Mouse (Mus musculus) heart, embryonic 11.5 days (tissue): Measurements from ENCODE around the gene Abcc8. TPM values are rescaled to one million over a fixed set of nuclear protein-coding genes. Genes with fewer than 3 reads are reported as not detected.

ENCODE experiments used
- ATAC-seq: fragments of 200-750 bp; cut with Nextera tagmentation; replicated peaks from 2 replicates; pipeline ENCODE4 v1.8.0; 2017; ENCODE audit warnings: moderate library complexity; ENCODE audit not compliant: insufficient number of reproducible peaks, low FRiP score, low TSS enrichment
- H3K27ac ChIP-seq: fragments of 300-500 bp; sonication (generic); 2 replicates; pipeline ENCODE4 v1.5.1; 2014; ENCODE audit warnings: mild to moderate bottlenecking, low read depth, low read length
- H3K27me3 ChIP-seq: fragments of 300-500 bp; sonication (generic); 2 replicates; pipeline ENCODE4 v1.6.1; 2014; ENCODE audit warnings: mild to moderate bottlenecking, low read length, mixed read lengths; ENCODE audit not compliant: control insufficient read depth, insufficient read depth
- H3K36me3 ChIP-seq: fragments of 300-500 bp; sonication (generic); 2 replicates; pipeline ENCODE4 v1.6.1; 2014; ENCODE audit warnings: mild to moderate bottlenecking, low read length, moderate library complexity, mixed read lengths; ENCODE audit not compliant: control insufficient read depth, insufficient read depth
- H3K4me1 ChIP-seq: fragments of 300-500 bp; sonication (generic); 2 replicates; pipeline ENCODE4 v1.6.1; 2014; ENCODE audit warnings: low read length; ENCODE audit not compliant: control insufficient read depth, insufficient read depth
- H3K4me2 ChIP-seq: fragments of 300-500 bp; sonication (generic); 2 replicates; pipeline ENCODE4 v1.6.1; 2014; ENCODE audit warnings: mild to moderate bottlenecking, moderate library complexity
- H3K4me3 ChIP-seq: fragments of 300-500 bp; sonication (generic); 2 replicates; pipeline ENCODE4 v1.5.1; 2014; ENCODE audit warnings: low read depth, low read length
- H3K9ac ChIP-seq: fragments of 300-500 bp; sonication (generic); 2 replicates; pipeline ENCODE4 v1.6.1; 2014; ENCODE audit warnings: mild to moderate bottlenecking, low read depth, low read length, moderate library complexity
- H3K9me3 ChIP-seq: fragments of 300-500 bp; sonication (generic); replicated peaks from 2 replicates; pipeline ENCODE4 v1.6.1; 2016; ENCODE audit warnings: low read length; ENCODE audit not compliant: control insufficient read depth
- WGBS: fragments of 180-500 bp; shearing (Covaris S2); extraction: QIAGEN DNeasy Blood & Tissue Kit; methylation state at CpG from one replicate; pipeline ENCODE4 v1.1.7; 2014; ENCODE audit not compliant: insufficient replicate concordance; 5-methylcytosine and 5-hydroxymethylcytosine counted together
- polyA plus RNA-seq: library from polyadenylated mRNA; unstranded; fragments of >200 nt; fragmentation: Nextera tagmentation; extraction: Ambion mirVana; gene quantifications from 2 replicates; pipeline ENCODE4 v1.2.1, GENCODE M21; 2014

The Abcc8 gene
- 4.8 and 6.8 TPM in 2 replicates for polyA plus RNA-seq

DNA sequence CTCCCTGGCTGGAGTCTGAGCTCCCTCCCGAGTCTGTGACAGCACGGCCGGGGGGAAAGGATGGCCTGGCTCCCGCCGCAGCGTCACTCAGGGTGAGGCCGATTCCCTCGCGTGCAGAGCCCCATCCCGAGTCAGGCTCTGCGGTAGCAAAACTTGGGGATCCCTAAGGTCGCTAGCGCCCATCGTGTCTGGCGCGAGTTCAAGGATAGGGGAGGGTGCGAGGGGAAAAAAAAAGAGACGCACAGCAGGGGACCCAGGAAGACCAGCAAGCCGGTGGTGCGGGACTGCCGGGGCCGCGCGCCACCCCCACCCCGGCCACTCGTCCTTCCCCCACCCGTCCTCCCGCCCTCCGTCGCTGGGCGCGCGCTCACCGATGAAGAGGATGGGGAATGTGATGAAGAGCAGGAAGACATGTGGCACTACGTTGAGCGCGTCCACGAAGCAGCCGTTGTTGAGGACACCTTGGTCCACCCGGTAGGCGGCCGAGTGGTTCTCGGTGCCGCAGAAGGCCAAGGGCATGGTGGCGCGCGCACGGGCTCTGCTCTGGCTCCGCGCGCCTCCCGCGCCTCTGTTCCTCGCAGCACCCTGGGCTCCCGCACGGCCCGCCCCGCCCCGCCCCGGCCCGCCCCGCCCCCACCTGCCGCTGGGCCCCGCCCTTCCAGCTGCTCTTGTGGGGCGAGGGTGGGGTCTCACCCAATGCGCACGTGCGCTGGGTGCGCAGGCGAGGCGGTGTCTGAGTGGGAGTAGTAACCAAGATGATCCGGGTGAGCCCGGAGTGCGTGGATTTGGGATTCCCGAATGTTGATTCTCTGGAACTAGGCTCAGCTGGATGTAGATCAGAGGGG lies at the start of gene Abcc8:
Gene Abcc8 (minus strand): TSS at position 603 of the 845 bp plus-strand sequence.
- WGBS, result under 1% methylated on average over 73 of the region's 75 CpGs
- H3K4me2 ChIP-seq, result peak within 1 kb of the TSS; percentile 75
- H3K36me3 ChIP-seq, result no peaks in the 10 kb centered on the region
- no peak within 1 kb of the TSS for H3K27ac ChIP-seq
- peak; percentile 33; the same call in 1 of the 2 replicates for ATAC-seq
- H3K9me3 ChIP-seq, result no peaks in the 10 kb centered on the region
- peaks cover 4% of the 10 kb centered on the region for H3K4me1 ChIP-seq
- peak within 1 kb of the TSS; percentile 56 for H3K9ac ChIP-seq
- peaks cover 45% of the 10 kb centered on the region for H3K27me3 ChIP-seq
- H3K4me3 ChIP-seq, result peak within 1 kb of the TSS; percentile 49

DNA sequence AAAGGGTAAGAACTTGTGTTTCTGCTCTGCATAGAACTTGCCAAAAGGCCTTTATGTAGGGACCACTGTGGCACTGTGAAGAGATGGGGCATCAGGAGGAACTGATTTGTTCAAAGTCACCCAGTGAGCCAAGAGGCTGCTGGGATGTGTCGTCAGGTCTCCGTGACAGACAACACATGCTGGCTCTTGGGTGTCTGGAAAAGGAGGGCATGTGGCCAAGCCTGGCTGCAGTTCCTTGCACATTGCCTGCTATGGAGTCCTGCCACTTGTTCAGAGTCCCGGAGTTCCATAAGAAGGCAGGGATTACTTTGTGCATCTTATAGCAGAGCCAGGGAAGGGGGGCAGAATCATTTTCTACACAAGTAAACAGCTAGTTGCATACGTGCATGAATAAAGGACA lies 47.1 kb upstream of the Abcc8 start:
- Histone ChIP-seq H3K36me3 (no peaks in the 10 kb centered on the region), H3K9ac (no peak overlapping the region), H3K27me3 (no peaks in the 10 kb centered on the region), H3K9me3 (no peaks in the 10 kb centered on the region), H3K27ac (no peak overlapping the region), H3K4me3 (no peak overlapping the region), H3K4me2 (no peak overlapping the region), H3K4me1 (no peaks in the 10 kb centered on the region)
- no peak for ATAC-seq
- 60% methylated on average over 4 of the region's 4 CpGs for WGBS

DNA sequence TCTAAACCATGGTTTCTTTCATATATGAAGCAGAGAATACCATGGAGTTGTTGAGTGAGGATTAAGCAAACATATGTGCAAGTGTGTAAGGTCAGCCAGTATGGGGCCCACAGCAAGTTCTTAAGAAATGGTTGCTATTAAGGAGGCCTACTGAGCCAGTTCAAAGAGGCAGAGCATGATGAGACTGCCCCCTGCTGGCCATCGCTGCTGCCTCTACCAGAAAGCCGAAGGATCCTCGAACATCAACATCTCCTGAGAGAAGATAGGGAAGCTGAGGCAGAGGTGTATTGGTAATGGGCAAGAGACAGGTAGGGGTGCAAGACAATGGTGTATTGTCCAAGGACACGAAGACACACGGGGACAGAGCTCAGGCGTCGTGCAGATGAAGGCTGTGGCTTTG lies 46.4 kb upstream of the Abcc8 start:
- no peak overlapping the region for H3K4me3 ChIP-seq
- H3K27ac ChIP-seq, result no peak overlapping the region
- no peaks in the 10 kb centered on the region for H3K9me3 ChIP-seq
- H3K9ac ChIP-seq, result no peak overlapping the region
- no peaks in the 10 kb centered on the region for H3K4me1 ChIP-seq
- H3K36me3 ChIP-seq, result no peaks in the 10 kb centered on the region
- ATAC-seq, result no peak
- H3K27me3 ChIP-seq, result no peaks in the 10 kb centered on the region
- 27% methylated on average over 7 of the region's 7 CpGs for WGBS
- no peak overlapping the region for H3K4me2 ChIP-seq

DNA sequence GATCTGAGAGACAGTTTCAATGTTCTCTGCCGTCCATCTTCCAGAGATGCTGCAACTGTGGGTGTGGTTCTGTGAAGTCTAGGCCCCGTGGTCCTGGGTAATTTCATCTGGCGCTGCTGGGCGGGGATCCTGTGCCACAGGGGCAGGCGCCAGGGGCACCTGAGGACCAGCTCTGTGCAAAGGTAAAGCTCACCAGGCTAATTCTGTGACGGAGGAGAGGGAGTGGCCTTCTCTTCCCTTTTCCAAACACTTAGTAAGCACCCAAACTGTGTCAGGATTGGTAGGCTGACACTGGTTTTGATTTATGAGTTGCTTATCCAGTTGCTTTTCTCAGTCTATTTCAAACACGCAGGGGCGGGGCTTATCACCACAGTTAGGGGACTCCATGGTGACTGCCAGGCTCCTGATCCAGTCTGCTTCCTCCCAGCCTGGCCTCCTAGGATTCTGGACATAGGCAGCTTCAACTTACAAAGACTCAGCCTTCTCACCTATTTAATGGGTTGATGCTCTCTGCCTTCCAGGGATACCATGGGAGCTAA lies 40.8 kb upstream of the Abcc8 start:
- Histone ChIP-seq H3K27me3 (peaks cover 12% of the 10 kb centered on the region), H3K27ac (no peak overlapping the region), H3K36me3 (no peaks in the 10 kb centered on the region), H3K9ac (no peak overlapping the region), H3K9me3 (no peaks in the 10 kb centered on the region), H3K4me3 (no peak overlapping the region), H3K4me2 (no peak overlapping the region), H3K4me1 (no peaks in the 10 kb centered on the region)
- WGBS, result 59% methylated on average over 8 of the region's 8 CpGs
- no peak for ATAC-seq

DNA sequence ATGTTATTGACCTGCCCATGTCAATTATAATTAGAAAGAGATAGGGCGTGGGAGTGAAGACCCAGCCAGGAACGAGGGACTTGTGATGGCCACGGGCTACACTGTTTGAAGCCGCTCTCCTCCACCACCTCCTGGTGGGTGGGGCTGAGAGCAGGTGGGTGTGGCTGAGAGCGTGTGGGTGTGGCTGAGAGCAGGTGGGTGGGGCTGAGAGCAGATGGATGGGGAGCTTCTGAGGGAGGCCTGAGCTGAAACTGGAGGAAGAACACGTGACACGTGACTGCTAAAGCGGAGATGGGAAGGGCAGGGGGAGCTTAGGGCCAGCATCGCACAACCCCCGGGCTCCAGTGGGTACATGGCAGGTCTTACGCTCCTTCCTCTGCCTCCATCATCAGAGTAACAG lies 38.6 kb upstream of the Abcc8 start:
- no peaks in the 10 kb centered on the region for H3K36me3 ChIP-seq
- H3K27me3 ChIP-seq, result peaks cover 12% of the 10 kb centered on the region
- no peaks in the 10 kb centered on the region for H3K9me3 ChIP-seq
- ATAC-seq, result peak; percentile 55; the same call in 1 of the 2 replicates
- no peak overlapping the region for H3K9ac ChIP-seq
- no peaks in the 10 kb centered on the region for H3K4me1 ChIP-seq
- H3K27ac ChIP-seq, result no peak overlapping the region
- 13% methylated on average over 11 of the region's 11 CpGs for whole genome bisulfite sequencing
- H3K4me2 ChIP-seq, result no peak overlapping the region; the same call in 1 of the 2 replicates
- no peak overlapping the region for H3K4me3 ChIP-seq

DNA sequence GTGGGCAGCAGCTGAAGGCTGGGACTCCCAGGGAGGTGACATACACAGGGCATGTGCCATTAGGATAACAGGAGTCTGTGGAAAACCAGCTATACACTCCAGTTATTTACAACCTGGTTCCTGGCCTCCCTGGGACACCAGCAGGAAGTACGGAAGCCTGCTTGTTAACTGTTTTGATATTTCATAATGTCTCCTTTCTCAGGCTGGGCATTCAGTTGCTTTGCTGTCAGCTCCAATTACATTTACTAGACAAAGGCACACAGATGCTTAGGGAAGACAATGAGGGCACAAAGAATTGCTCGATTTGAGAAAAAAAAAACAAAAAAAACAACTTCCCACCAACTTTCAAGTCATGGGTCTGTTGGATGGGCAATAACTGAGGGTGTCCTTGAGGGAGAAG lies 36.6 kb upstream of the Abcc8 start:
- H3K9ac ChIP-seq, result no peak overlapping the region
- 65% methylated on average over 2 of the region's 2 CpGs for WGBS
- H3K4me1 ChIP-seq, result no peaks in the 10 kb centered on the region
- H3K4me3 ChIP-seq, result no peak overlapping the region
- H3K27ac ChIP-seq, result no peak overlapping the region
- no peak for ATAC-seq
- H3K4me2 ChIP-seq, result no peak overlapping the region
- H3K36me3 ChIP-seq, result no peaks in the 10 kb centered on the region
- H3K27me3 ChIP-seq, result peaks cover 12% of the 10 kb centered on the region
- no peaks in the 10 kb centered on the region for H3K9me3 ChIP-seq

DNA sequence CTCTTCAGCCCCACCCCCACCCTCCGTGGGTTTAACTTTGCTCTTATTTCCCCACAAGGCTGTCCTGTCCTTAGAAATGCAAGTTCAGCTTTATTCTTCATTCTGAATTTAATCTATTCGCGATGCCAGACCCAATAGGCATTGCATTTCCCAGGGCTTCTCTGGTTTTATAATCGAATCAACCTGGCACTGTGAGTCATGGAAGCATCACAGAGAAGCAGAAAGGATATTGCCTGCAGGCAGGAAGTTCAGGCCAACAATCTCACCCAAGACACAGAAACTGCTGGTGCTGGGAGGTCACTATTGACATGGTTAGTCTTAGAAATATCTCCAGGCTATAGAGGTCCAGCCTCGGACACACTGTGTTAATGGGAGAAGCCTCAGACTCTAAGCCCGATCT lies 30.4 kb upstream of the Abcc8 start:
- ATAC-seq, result no peak

DNA sequence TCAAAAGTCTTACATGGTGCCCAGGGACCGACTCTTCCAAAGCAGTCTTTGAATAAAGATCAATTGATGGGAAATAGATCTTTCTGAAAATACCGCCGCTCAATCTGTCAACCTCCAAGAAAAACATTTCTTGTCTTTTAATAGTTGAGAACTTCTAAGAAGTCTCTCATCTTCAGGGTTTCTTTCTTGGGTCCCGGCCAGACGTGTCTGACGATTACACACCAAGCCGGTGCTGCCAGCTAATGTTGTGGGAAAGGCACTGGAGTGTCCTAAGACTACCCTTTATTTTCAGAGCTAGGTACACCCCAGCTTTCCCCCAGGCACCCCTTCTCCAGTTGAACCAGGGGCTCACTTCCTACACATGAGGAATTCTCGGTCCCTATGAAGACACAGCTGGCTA lies 28.3 kb upstream of the Abcc8 start:
- Histone ChIP-seq H3K27me3 (no peaks in the 10 kb centered on the region; the same call in 1 of the 2 replicates), H3K4me1 (no peaks in the 10 kb centered on the region; the same call in 1 of the 2 replicates), H3K4me2 (no peak overlapping the region), H3K9ac (no peak overlapping the region), H3K4me3 (no peak overlapping the region), H3K9me3 (no peaks in the 10 kb centered on the region), H3K36me3 (no peaks in the 10 kb centered on the region), H3K27ac (no peak overlapping the region)
- 86% methylated on average over 8 of the region's 8 CpGs for WGBS
- ATAC-seq, result no peak

More for the DNA sequence above, 30.4 kb upstream of the Abcc8 start:
- Histone ChIP-seq H3K4me1 (no peaks in the 10 kb centered on the region; the same call in 1 of the 2 replicates), H3K9ac (no peak overlapping the region), H3K4me2 (no peak overlapping the region), H3K27ac (no peak overlapping the region), H3K9me3 (no peaks in the 10 kb centered on the region), H3K36me3 (no peaks in the 10 kb centered on the region), H3K27me3 (no peaks in the 10 kb centered on the region; the same call in 1 of the 2 replicates), H3K4me3 (no peak overlapping the region)
- 79% methylated on average over 6 of the region's 6 CpGs for WGBS
